Mouse (Mus musculus): ENCODE measurements around the gene Palm2. TPM values are rescaled to one million over a fixed set of nuclear protein-coding genes. Genes with fewer than 3 reads are reported as not detected.

Palm2 gene
- polyA plus RNA-seq, 1 experiment from 2014 or later = 2.7 TPM

- no peak overlapping the region for H3K4me3 ChIP-seq (ENCODE audit: low read length)
- H3K4me1 ChIP-seq (ENCODE audit: control insufficient read depth, insufficient read depth, low read length) = peaks cover 6% of the 10 kb centered on the region
- no peak overlapping the region for H3K27ac ChIP-seq (ENCODE audit: low read length)
- no peak overlapping the region for H3K4me2 ChIP-seq (ENCODE audit: low read depth, low read length)
- H3K27me3 ChIP-seq (replicated peaks; ENCODE audit: control insufficient read depth, insufficient read depth, low read length) = no peaks in the 10 kb centered on the region
- H3K9me3 ChIP-seq (ENCODE audit: control insufficient read depth, low read length) = no peaks in the 10 kb centered on the region
- no peak overlapping the region for H3K9ac ChIP-seq (ENCODE audit: low read depth, low read length)
- ATAC-seq = no peak
- WGBS = 100% methylated on average over 1 of the region's 1 CpGs
- no peaks in the 10 kb centered on the region for H3K36me3 ChIP-seq (ENCODE audit: control insufficient read depth, insufficient read depth, low read length)
Observed at GRCm38 (mm10) chr4:57588356-57588755, 154.3 kb downstream of the Palm2 start.

GRCm38 (mm10) chr4:57592751-57593150 lies 158.7 kb downstream of the Palm2 start:
- Histone ChIP-seq H3K9ac (ENCODE audit: low read depth, low read length) (no peak overlapping the region), H3K9me3 (ENCODE audit: control insufficient read depth, low read length) (no peaks in the 10 kb centered on the region), H3K27me3 (replicated peaks; ENCODE audit: control insufficient read depth, insufficient read depth, low read length) (no peaks in the 10 kb centered on the region), H3K4me2 (ENCODE audit: low read depth, low read length) (no peak overlapping the region), H3K36me3 (ENCODE audit: control insufficient read depth, insufficient read depth, low read length) (no peaks in the 10 kb centered on the region), H3K4me1 (ENCODE audit: control insufficient read depth, insufficient read depth, low read length) (0 out of 2 replicates have a peak, but pooled peaks cover 3% of the 10 kb centered on the region), H3K4me3 (ENCODE audit: low read length) (no peak overlapping the region), H3K27ac (ENCODE audit: low read length) (no peak overlapping the region)
- 74% methylated on average over 4 of the region's 4 CpGs for WGBS
- no peak for ATAC-seq

- no peak for ATAC-seq
- WGBS = 90% methylated on average over 6 of the region's 6 CpGs
- H3K27me3 ChIP-seq (replicated peaks; ENCODE audit: control insufficient read depth, insufficient read depth, low read length) = no peaks in the 10 kb centered on the region
Observed at GRCm38 (mm10) chr4:57599946-57600345, 165.9 kb downstream of the Palm2 start.

GRCm38 (mm10) chr4:57600685-57601457 lies 166.8 kb downstream of the Palm2 start:
- no peak; the same call in 1 of the 2 replicates for ATAC-seq

More at GRCm38 (mm10) chr4:57599946-57600345, 165.9 kb downstream of the Palm2 start:
- no peaks in the 10 kb centered on the region for H3K9me3 ChIP-seq (ENCODE audit: control insufficient read depth, low read length)
- H3K9ac ChIP-seq (ENCODE audit: low read depth, low read length) = no peak overlapping the region
- H3K27ac ChIP-seq (ENCODE audit: low read length) = no peak overlapping the region
- no peaks in the 10 kb centered on the region for H3K36me3 ChIP-seq (ENCODE audit: control insufficient read depth, insufficient read depth, low read length)
- no peak overlapping the region for H3K4me3 ChIP-seq (ENCODE audit: low read length)
- H3K4me1 ChIP-seq (ENCODE audit: control insufficient read depth, insufficient read depth, low read length) = no peaks in the 10 kb centered on the region
- H3K4me2 ChIP-seq (ENCODE audit: low read depth, low read length) = no peak overlapping the region

DNA sequence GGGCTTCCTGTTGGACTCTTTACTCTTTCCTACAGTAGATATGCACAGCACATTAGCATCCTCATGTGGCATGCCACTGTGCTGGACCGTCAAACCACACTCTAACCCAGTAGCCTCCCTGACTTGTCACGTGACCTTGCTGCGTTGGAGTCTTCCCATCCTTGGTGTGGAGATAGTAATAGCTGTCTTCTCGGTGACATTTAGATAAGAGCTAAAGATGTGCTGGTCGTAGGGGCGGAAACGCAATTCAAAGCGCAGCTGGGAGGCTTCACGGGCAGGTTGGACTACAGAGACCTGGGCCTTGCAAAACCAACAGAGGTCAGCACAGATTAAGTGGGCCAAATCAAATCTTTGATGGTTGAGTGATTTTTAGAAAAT lies 167.4 kb downstream of the Palm2 start:
- Histone ChIP-seq H3K4me1 (ENCODE audit: control insufficient read depth, insufficient read depth, low read length) (no peaks in the 10 kb centered on the region), H3K4me3 (ENCODE audit: low read length) (no peak overlapping the region), H3K27ac (ENCODE audit: low read length) (no peak overlapping the region), H3K9ac (ENCODE audit: low read depth, low read length) (no peak overlapping the region), H3K9me3 (ENCODE audit: control insufficient read depth, low read length) (no peaks in the 10 kb centered on the region), H3K36me3 (ENCODE audit: control insufficient read depth, insufficient read depth, low read length) (no peaks in the 10 kb centered on the region), H3K4me2 (ENCODE audit: low read depth, low read length) (no peak overlapping the region), H3K27me3 (replicated peaks; ENCODE audit: control insufficient read depth, insufficient read depth, low read length) (no peaks in the 10 kb centered on the region)
- 76% methylated on average over 9 of the region's 9 CpGs for WGBS
- ATAC-seq = no peak; the same call in 1 of the 2 replicates

More at GRCm38 (mm10) chr4:57600685-57601457, 166.8 kb downstream of the Palm2 start:
- H3K4me3 ChIP-seq (ENCODE audit: low read length) = no peak overlapping the region
- H3K9ac ChIP-seq (ENCODE audit: low read depth, low read length) = no peak overlapping the region
- no peaks in the 10 kb centered on the region for H3K27me3 ChIP-seq (replicated peaks; ENCODE audit: control insufficient read depth, insufficient read depth, low read length)
- H3K9me3 ChIP-seq (ENCODE audit: control insufficient read depth, low read length) = no peaks in the 10 kb centered on the region
- H3K4me2 ChIP-seq (ENCODE audit: low read depth, low read length) = no peak overlapping the region
- 70% methylated on average over 11 of the region's 11 CpGs for WGBS
- no peak overlapping the region for H3K27ac ChIP-seq (ENCODE audit: low read length)
- H3K4me1 ChIP-seq (ENCODE audit: control insufficient read depth, insufficient read depth, low read length) = no peaks in the 10 kb centered on the region
- H3K36me3 ChIP-seq (ENCODE audit: control insufficient read depth, insufficient read depth, low read length) = no peaks in the 10 kb centered on the region

DNA sequence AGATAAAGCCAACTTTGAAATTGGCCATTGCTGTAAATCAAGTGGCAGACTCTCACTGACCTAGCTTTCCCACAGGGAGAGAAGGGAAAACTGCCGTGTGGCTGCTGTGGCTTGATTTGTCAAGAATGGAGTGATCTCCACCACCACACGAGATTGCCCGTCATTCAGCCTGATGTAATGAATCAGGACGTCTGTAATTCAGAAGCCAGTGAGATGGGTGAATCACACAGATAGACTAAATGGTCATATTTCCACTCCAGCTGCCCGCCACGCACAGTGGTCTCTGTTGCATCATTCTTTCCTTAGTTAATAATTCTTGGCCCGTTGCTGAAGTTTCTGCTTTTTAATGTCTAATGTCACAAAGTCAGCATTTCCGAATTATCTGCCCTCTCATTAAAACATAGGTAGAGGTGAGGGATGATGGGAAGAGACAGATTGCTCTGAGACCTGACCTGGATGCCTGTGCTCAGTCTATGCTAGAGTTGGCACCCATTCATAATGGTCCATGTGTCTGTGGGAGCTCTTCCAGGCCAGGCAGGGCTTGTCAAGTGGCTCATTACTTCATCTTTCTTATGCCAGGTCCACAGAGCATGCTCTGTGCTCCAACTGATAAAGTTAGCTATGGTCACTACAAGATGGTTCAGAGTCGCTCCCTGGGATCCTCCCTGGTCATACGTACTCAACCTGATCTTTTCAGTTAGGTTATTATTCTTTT lies 168.0 kb downstream of the Palm2 start:
- Histone ChIP-seq H3K27ac (ENCODE audit: low read length) (no peak overlapping the region), H3K4me2 (ENCODE audit: low read depth, low read length) (no peak overlapping the region), H3K4me3 (ENCODE audit: low read length) (no peak overlapping the region), H3K4me1 (ENCODE audit: control insufficient read depth, insufficient read depth, low read length) (no peaks in the 10 kb centered on the region), H3K9ac (ENCODE audit: low read depth, low read length) (no peak overlapping the region), H3K9me3 (ENCODE audit: control insufficient read depth, low read length) (no peaks in the 10 kb centered on the region), H3K27me3 (replicated peaks; ENCODE audit: control insufficient read depth, insufficient read depth, low read length) (no peaks in the 10 kb centered on the region), H3K36me3 (ENCODE audit: control insufficient read depth, insufficient read depth, low read length) (no peaks in the 10 kb centered on the region)
- WGBS = 77% methylated on average over 10 of the region's 10 CpGs
- no peak for ATAC-seq

DNA sequence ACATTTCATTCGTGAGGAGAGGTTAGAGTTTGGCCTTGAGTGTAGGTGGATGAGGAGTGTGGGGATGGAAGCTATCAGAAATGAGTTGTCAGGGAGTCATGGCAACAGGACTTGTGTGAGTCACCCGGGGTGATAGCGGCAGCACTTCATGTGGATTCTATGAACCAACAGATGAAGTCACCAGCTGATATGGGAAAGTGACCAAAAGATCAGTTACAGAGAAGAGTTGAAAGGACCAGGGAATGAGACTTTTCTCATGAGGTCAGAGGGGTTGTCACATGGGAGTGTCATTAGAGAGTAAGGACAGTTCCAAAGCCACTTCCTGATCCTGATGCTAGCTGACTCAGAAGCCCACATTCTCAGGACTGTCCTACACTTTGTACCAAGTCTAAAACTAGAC lies 172.2 kb downstream of the Palm2 start:
- no peaks in the 10 kb centered on the region for H3K9me3 ChIP-seq (ENCODE audit: control insufficient read depth, low read length)
- no peaks in the 10 kb centered on the region for H3K27me3 ChIP-seq (replicated peaks; ENCODE audit: control insufficient read depth, insufficient read depth, low read length)
- 71% methylated on average over 3 of the region's 3 CpGs for WGBS
- H3K27ac ChIP-seq (ENCODE audit: low read length) = no peak overlapping the region
- H3K36me3 ChIP-seq (ENCODE audit: control insufficient read depth, insufficient read depth, low read length) = no peaks in the 10 kb centered on the region
- ATAC-seq = no peak
- no peak overlapping the region for H3K9ac ChIP-seq (ENCODE audit: low read depth, low read length)
- H3K4me2 ChIP-seq (ENCODE audit: low read depth, low read length) = no peak overlapping the region
- no peak overlapping the region for H3K4me3 ChIP-seq (ENCODE audit: low read length)
- H3K4me1 ChIP-seq (ENCODE audit: control insufficient read depth, insufficient read depth, low read length) = 0 out of 2 replicates have a peak, but pooled peaks cover 2% of the 10 kb centered on the region

DNA sequence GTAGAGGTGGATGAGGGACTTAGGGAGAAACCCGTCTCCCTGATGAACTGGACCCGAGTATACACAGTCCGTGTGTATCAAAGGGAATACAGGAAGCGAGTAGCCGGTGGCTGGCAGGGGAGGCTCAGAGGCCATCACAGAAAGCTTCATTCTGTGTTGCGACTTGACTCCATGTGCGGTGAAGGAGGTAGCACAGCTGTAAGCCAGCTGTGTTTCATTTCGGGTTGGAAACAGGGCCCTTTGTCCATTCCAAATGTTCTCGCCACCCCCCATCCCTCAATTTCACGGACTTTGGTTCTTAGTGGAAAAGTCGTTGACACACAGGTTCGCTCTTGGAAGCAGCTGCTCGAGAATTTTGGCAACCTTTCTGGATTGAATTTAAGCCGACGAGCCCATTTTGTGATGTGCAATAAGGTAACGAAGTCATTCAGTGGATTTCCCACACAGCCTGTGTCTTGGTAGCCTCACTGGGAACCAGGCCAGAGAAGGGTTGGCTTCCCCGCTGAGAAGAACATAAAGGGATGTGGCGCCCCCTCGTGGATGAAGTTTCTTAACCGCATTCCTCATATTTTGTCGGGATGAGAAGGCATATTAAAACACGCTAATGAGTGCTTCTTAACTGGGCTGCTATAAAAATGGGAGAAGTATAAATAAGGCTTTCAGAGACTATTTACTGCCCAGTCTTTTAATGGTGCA lies 173.3 kb downstream of the Palm2 start:
- Histone ChIP-seq H3K4me2 (ENCODE audit: low read depth, low read length) (peak overlapping the region; percentile 24; the same call in 1 of the 2 replicates), H3K27me3 (replicated peaks; ENCODE audit: control insufficient read depth, insufficient read depth, low read length) (no peaks in the 10 kb centered on the region), H3K4me3 (ENCODE audit: low read length) (peak overlapping the region; percentile 3; the same call in 1 of the 2 replicates), H3K4me1 (ENCODE audit: control insufficient read depth, insufficient read depth, low read length) (peaks cover 8% of the 10 kb centered on the region; the same call in 1 of the 2 replicates), H3K36me3 (ENCODE audit: control insufficient read depth, insufficient read depth, low read length) (no peaks in the 10 kb centered on the region), H3K27ac (ENCODE audit: low read length) (peak overlapping the region; percentile 40; the same call in 1 of the 2 replicates), H3K9ac (ENCODE audit: low read depth, low read length) (no peak overlapping the region), H3K9me3 (ENCODE audit: control insufficient read depth, low read length) (no peaks in the 10 kb centered on the region)
- peak; percentile 77; the same call in 1 of the 2 replicates for ATAC-seq
- 36% methylated on average over 22 of the region's 22 CpGs for WGBS

Data from intestine, embryonic 16.5 days (tissue).